Mouse (Mus musculus) stomach, postnatal 0 days (tissue): ENCODE measurements around the gene Radil.

Experiments used
- CTCF ChIP-seq: IDR thresholded peaks from 2 replicates; pipeline ENCODE4 v1.5.1; 2016; ENCODE audit warnings: antibody characterized with exemption, low read depth, mild to moderate bottlenecking, moderate library complexity
- EP300 ChIP-seq: optimal IDR thresholded peaks from 2 replicates; pipeline ENCODE3; 2016; ENCODE audit warnings: antibody characterized with exemption

DNA sequence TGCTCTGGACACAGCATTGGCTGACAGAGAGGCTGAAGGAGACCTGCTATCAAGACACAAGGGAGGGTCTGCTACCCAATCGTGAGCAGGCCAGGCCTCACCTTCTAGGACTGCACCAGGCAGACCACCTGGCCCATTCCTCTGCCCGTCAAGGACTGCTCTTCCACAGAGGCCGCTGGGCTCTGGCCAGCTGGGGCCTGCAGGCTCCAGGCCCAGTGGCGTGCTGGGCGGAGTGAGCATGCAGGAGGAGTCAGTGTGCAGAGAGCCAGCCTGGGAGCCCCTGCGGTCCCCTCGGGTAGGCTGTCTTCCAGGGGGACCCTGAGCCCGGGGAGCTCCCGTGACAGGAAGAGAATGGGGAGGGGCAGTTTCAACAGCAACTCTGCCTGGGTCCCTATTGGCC is 64.2 kb downstream of the Radil start:
- TF ChIP-seq CTCF (no peak), EP300 (no peak)
